Mouse (Mus musculus) c-Kit-negative CD71-positive TER-119-positive erythroid progenitor cells, embryonic 14.5 days (primary cell): ENCODE measurements around the gene Olfr308.
"Not testable (repeated sequence)": the region's sequence is repeated elsewhere in the genome, so short reads cannot be mapped to it uniquely, and the experiment has no call there.

ENCODE experiments used
- DNase-seq: peaks from one replicate; pipeline ENCODE4 v3.0.0-alpha.2; 2013; ENCODE audit warnings: low read depth, low spot score

Olfr308 gene

GRCm38 (mm10) chr7:86325530-86325929 is at the start of gene Olfr308:
Gene Olfr308 (minus strand): TSS chr7:86325630.
- DNase-seq, result no peak

GRCm38 (mm10) chr7:86366828-86367227 is 41.4 kb upstream of the Olfr308 start, which contains the start of gene Olfr305:
Gene Olfr305 (minus strand): TSS chr7:86366928.
- DNase-seq, result no peak

GRCm38 (mm10) chr7:86346296-86346695 is 20.9 kb upstream of the Olfr308 start:
- DNase-seq, result not testable (repeated sequence)

GRCm38 (mm10) chr7:86344253-86344652 is 18.8 kb upstream of the Olfr308 start:
- no peak for DNase-seq

- no peak for DNase-seq
Measured at GRCm38 (mm10) chr7:86342881-86343565, 17.6 kb upstream of the Olfr308 start.

- DNase-seq, result no peak
Measured at GRCm38 (mm10) chr7:86337486-86337885, 12.1 kb upstream of the Olfr308 start, which contains the start of gene Olfr307. Gene Olfr307 (minus strand): TSS chr7:86337586.

- DNase-seq, result no peak
Measured at GRCm38 (mm10) chr7:86321323-86321722, 4.1 kb downstream of the Olfr308 start.

- no peak for DNase-seq
Measured at GRCm38 (mm10) chr7:86313608-86314007, 11.8 kb downstream of the Olfr308 start, which contains the start of gene Olfr309. Gene Olfr309 (minus strand): TSS chr7:86313708.

GRCm38 (mm10) chr7:86277072-86277471 is 48.4 kb downstream of the Olfr308 start, which contains the start of gene Olfr310:
Gene Olfr310 (minus strand): TSS chr7:86277172.
- no peak for DNase-seq
